Mouse (Mus musculus): ENCODE measurements around the gene Kdm2b. TPM values are rescaled to one million over a fixed set of nuclear protein-coding genes. Genes with fewer than 3 reads are reported as not detected.

The Kdm2b gene
- 105 and 106 TPM in 2 replicates for polyA plus RNA-seq (2016; fragmentation: Nextera tagmentation; extraction: Ambion mirVana)

DNA sequence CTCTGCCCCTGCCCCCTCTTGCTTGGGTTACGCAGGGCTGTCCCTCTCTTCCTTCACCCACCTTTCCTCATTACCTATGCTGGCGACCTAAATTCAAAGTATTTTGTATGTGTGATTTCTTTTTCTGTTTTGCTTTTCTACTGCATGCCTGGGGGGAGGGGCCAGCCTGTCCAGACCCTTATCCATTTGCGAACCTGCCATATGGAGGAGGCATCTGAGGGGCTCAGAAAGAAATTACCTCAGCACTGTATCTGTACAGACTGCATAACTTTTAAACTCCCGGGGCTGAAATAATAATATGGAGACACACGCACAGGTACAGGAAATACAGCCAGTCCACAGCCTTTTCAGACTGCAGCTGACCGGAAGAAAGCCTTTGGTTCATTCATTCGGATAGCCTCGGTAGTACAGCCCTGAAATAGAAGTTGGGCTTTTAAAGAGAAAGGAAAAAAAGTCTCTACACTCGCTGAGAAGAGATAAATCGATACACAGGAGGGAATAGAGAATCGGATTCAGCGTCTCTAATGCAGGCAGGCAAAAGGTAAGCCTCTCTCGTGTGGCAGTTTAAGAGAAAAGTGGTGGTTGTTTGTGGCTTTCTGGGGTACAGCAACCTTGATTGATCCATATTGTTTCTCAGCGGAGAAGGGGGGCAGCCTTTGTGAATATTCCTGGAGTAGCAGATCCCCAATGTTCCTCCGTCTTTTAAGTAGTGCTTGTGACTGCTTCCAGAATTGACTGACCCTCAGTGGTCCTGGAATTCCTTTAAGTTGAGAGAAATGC, at the start of gene Kdm2b:
Kdm2b (minus strand) TSS at position 273 of the 780 bp plus-strand sequence.
- Histone ChIP-seq H3K9ac (peak within 1 kb of the TSS; percentile 74), H3K27ac (peak within 1 kb of the TSS; percentile 59), H3K36me3 (no peaks in the 10 kb centered on the region), H3K9me3 (no peaks in the 10 kb centered on the region), H3K27me3 (replicated peaks) (no peaks in the 10 kb centered on the region), H3K4me1 (peaks cover 56% of the 10 kb centered on the region), H3K4me2 (replicated peaks) (peak within 1 kb of the TSS; percentile 98), H3K4me3 (peak within 1 kb of the TSS; percentile 67)
- WGBS: 2% methylated on average over 15 of the region's 15 CpGs
- peak; percentile 52; the same call in 1 of the 2 replicates for ATAC-seq (ENCODE audit: low FRiP score, low read depth)

- H3K4me2 ChIP-seq (replicated peaks): peak overlapping the region; percentile 60
- H3K4me1 ChIP-seq: peaks cover 5% of the 10 kb centered on the region; the same call in 1 of the 2 replicates
- H3K9me3 ChIP-seq: no peaks in the 10 kb centered on the region
- H3K4me3 ChIP-seq: peak overlapping the region; percentile 21; the same call in 1 of the 2 replicates
- H3K9ac ChIP-seq: peak overlapping the region; percentile 35; the same call in 1 of the 2 replicates
- no peak for ATAC-seq (ENCODE audit: low FRiP score, low read depth)
- H3K27ac ChIP-seq: no peak overlapping the region
- no peaks in the 10 kb centered on the region for H3K36me3 ChIP-seq
- H3K27me3 ChIP-seq (replicated peaks): no peaks in the 10 kb centered on the region
- WGBS: 4% methylated on average over 25 of the region's 25 CpGs
Observed at GRCm38 (mm10) chr5:123039120-123039752, 49.6 kb upstream of the Kdm2b start.

DNA sequence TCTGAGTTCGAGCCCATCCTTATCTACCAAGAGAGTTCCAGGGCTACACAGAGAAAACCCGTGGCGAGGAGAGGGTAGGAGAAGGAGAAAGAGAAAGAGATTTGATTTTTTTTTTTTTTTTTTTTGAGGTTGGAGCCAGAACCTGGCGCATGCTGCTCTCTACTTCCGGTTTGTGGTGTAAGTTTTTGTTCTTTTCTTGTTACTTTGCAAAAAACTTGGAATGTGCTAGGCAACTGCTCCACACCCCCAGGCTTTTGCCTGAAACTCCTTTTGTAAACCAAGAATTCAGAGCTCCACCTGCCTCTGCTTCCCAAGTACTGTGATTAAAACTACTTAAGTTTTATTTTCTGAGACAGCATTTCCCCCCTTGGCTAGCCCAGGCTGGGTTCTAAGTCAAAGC, 48.5 kb upstream of the Kdm2b start:
- peaks cover 5% of the 10 kb centered on the region; the same call in 1 of the 2 replicates for H3K4me1 ChIP-seq
- no peak overlapping the region for H3K9ac ChIP-seq
- no peaks in the 10 kb centered on the region for H3K9me3 ChIP-seq
- H3K4me2 ChIP-seq (replicated peaks): no peak overlapping the region
- H3K27ac ChIP-seq: no peak overlapping the region
- ATAC-seq (ENCODE audit: low FRiP score, low read depth): no peak
- H3K4me3 ChIP-seq: no peak overlapping the region
- no peaks in the 10 kb centered on the region for H3K27me3 ChIP-seq (replicated peaks)
- 90% methylated on average over 5 of the region's 5 CpGs for WGBS
- H3K36me3 ChIP-seq: no peaks in the 10 kb centered on the region

DNA sequence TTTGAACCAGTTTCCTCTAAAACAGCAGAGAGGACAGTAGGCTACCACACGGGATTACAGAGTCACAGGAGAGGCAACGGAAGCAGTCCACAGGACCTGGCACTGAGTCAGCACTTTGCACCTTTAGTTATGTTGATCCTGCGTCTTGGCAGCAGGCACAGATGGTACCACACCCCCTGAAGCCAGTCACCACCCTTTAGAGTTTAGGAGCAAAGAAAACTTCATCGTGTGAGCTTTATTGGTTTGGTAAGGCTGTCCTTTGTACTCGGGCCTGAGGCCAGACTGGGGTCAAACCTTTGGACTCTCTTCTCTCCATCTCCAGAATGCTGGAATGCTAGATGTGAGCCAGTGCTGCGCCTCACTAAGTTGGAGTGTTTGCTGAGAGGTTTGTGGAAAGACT, 45.9 kb upstream of the Kdm2b start:
- peaks cover 5% of the 10 kb centered on the region; the same call in 1 of the 2 replicates for H3K4me1 ChIP-seq
- H3K9me3 ChIP-seq: no peaks in the 10 kb centered on the region
- H3K4me2 ChIP-seq (replicated peaks): no peak overlapping the region
- no peaks in the 10 kb centered on the region for H3K27me3 ChIP-seq (replicated peaks)
- no peak overlapping the region for H3K9ac ChIP-seq
- H3K4me3 ChIP-seq: no peak overlapping the region
- peaks cover 10% of the 10 kb centered on the region; the same call in 1 of the 2 replicates for H3K36me3 ChIP-seq
- no peak overlapping the region for H3K27ac ChIP-seq
- 34% methylated on average over 6 of the region's 6 CpGs for WGBS
- no peak for ATAC-seq (ENCODE audit: low FRiP score, low read depth)

DNA sequence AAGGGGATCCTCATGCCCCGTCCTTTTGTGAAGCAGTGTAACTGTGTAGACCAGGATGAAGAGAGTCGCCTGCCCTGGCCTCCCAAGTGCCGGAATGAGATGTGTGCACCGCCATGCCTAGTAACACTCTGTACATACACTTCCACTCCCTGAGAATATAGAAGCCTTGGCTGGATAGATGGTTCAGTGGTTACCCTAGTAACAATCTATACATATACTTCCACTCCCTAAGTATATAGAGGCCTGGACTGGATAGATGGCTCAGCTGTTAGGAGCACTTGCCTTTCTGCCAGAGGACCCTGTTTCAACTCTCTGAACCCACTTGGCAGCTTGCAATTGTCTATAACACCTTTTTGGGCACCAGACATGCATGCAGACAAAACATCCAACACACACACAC, 45.5 kb upstream of the Kdm2b start:
- Histone ChIP-seq H3K27me3 (replicated peaks) (no peaks in the 10 kb centered on the region), H3K4me2 (replicated peaks) (no peak overlapping the region), H3K4me3 (no peak overlapping the region), H3K9me3 (no peaks in the 10 kb centered on the region), H3K27ac (no peak overlapping the region), H3K4me1 (peaks cover 5% of the 10 kb centered on the region; the same call in 1 of the 2 replicates), H3K9ac (no peak overlapping the region), H3K36me3 (peaks cover 10% of the 10 kb centered on the region; the same call in 1 of the 2 replicates)
- no peak for ATAC-seq (ENCODE audit: low FRiP score, low read depth)
- 81% methylated on average over 4 of the region's 4 CpGs for WGBS

GRCm38 (mm10) chr5:123033646-123034160, 44.1 kb upstream of the Kdm2b start:
- 83% methylated on average over 7 of the region's 7 CpGs for WGBS
- Histone ChIP-seq H3K27me3 (replicated peaks) (no peaks in the 10 kb centered on the region), H3K9ac (no peak overlapping the region), H3K27ac (no peak overlapping the region), H3K36me3 (peaks cover 21% of the 10 kb centered on the region), H3K4me1 (no peaks in the 10 kb centered on the region), H3K4me3 (no peak overlapping the region), H3K9me3 (no peaks in the 10 kb centered on the region), H3K4me2 (replicated peaks) (no peak overlapping the region)
- no peak for ATAC-seq (ENCODE audit: low FRiP score, low read depth)

DNA sequence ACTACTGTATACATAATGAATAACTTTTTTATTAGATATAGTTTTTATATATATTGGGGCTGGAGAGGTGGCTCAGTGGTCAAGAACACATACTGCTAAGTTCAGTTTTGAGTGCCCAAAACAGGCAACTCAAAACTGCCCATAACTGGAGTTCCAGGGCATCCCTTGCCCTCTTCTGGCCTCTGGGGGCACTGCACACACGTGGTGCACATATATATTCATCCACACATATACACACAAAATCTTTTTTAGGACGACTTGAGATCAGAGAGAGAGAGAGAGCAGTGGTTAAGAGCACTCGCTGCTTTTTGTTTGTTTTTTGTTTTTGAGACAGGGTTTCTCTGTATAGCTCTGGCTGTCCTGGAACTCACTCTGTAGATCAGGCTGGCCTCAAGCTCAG, 41.7 kb upstream of the Kdm2b start:
- WGBS: 83% methylated on average over 3 of the region's 3 CpGs
- Histone ChIP-seq H3K4me1 (no peaks in the 10 kb centered on the region), H3K4me3 (no peak overlapping the region), H3K9ac (no peak overlapping the region), H3K9me3 (no peaks in the 10 kb centered on the region), H3K36me3 (peaks cover 21% of the 10 kb centered on the region), H3K27me3 (replicated peaks) (no peaks in the 10 kb centered on the region), H3K4me2 (replicated peaks) (no peak overlapping the region), H3K27ac (no peak overlapping the region)
- no peak for ATAC-seq (ENCODE audit: low FRiP score, low read depth)

DNA sequence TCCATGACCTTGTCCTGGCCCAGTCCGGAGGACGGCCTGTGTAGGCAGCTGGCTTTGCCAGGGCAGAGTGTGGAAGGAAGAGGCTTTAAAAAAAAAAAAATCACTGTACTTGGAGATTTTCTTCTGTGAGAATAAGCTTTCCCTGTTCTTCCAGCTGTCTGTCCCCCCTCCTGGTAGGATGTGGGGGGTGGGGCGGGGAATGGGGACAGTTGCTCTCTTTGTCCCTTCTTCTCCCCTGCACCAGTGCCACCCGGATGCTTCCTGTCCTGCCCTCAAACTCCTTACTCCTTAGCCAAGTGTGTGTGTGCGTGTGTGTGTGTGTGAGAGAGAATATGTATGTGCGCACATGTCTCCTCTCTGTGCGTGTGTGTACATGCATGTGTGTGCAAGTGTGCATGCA, 40.1 kb upstream of the Kdm2b start:
- H3K36me3 ChIP-seq: peaks cover 21% of the 10 kb centered on the region
- no peaks in the 10 kb centered on the region for H3K9me3 ChIP-seq
- 91% methylated on average over 7 of the region's 7 CpGs for WGBS
- no peaks in the 10 kb centered on the region for H3K4me1 ChIP-seq
- H3K4me2 ChIP-seq (replicated peaks): no peak overlapping the region
- H3K27ac ChIP-seq: no peak overlapping the region
- H3K27me3 ChIP-seq (replicated peaks): no peaks in the 10 kb centered on the region
- no peak overlapping the region for H3K9ac ChIP-seq
- H3K4me3 ChIP-seq: no peak overlapping the region
- no peak for ATAC-seq (ENCODE audit: low FRiP score, low read depth)

DNA sequence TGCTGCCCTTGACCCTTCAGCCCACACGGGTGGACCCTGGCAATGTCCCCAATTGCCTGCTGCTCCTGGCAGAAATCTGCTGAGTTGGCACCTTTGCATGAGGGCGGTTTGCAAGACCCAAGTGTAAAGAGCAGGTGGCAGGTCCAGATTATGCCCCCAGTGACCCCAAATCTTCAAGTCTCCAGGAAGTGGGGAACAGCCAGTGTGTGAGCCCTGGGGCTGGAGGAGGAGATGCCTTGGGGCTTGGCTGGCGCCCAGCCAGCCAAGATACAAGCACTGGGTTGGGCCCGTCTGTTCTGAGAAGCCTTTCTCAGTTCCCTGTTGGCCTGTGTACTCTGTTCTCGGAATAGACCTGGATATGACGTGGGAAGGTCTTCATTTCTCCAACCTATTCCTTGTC, 37.8 kb upstream of the Kdm2b start:
- no peaks in the 10 kb centered on the region for H3K27me3 ChIP-seq (replicated peaks)
- no peak overlapping the region for H3K4me2 ChIP-seq (replicated peaks)
- 79% methylated on average over 6 of the region's 6 CpGs for WGBS
- no peak overlapping the region for H3K27ac ChIP-seq
- peaks cover 21% of the 10 kb centered on the region for H3K36me3 ChIP-seq
- no peak overlapping the region for H3K4me3 ChIP-seq
- no peak overlapping the region for H3K9ac ChIP-seq
- H3K4me1 ChIP-seq: no peaks in the 10 kb centered on the region
- ATAC-seq (ENCODE audit: low FRiP score, low read depth): no peak
- no peaks in the 10 kb centered on the region for H3K9me3 ChIP-seq

- peaks cover 16% of the 10 kb centered on the region for H3K36me3 ChIP-seq
- no peak overlapping the region for H3K4me2 ChIP-seq (replicated peaks)
- WGBS: 78% methylated on average over 6 of the region's 6 CpGs
- no peaks in the 10 kb centered on the region for H3K4me1 ChIP-seq
- ATAC-seq (ENCODE audit: low FRiP score, low read depth): no peak
- no peak overlapping the region for H3K4me3 ChIP-seq
- H3K9me3 ChIP-seq: no peaks in the 10 kb centered on the region
- H3K27ac ChIP-seq: no peak overlapping the region
- no peak overlapping the region for H3K9ac ChIP-seq
- H3K27me3 ChIP-seq (replicated peaks): no peaks in the 10 kb centered on the region
Observed at GRCm38 (mm10) chr5:123026414-123026813, 36.8 kb upstream of the Kdm2b start.

DNA sequence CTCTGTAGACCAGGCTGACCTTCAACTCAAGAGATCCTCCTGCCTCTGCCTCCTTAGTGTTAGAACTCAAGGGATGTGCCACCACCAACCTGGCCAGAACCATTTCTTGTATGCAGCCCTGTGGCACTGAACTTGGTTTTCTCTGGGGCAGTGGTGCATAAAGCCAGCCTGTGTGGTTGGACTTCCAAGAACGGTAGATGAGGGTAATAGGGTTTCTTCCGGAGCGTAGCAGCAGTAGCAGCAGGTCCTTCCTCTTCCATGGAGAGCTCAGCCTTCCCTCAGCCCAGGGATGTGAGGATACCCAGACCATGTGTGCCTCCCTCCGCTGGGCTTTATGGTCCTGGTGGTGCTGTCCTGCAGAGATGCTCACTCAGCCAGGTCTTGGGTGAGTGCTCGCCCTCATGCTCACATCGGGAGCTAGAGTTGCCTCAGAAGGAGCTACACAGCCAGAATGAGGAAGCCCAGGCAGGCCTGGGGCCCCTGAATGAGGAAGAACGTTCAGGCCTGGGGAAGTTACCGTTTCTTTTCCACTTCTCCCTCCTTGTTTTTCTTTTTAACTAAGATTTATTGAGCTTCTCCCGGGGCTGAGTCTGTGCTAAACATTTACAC, 35.4 kb upstream of the Kdm2b start:
- H3K4me2 ChIP-seq (replicated peaks): no peak overlapping the region
- H3K27ac ChIP-seq: no peak overlapping the region
- H3K27me3 ChIP-seq (replicated peaks): no peaks in the 10 kb centered on the region
- no peak overlapping the region for H3K4me3 ChIP-seq
- H3K36me3 ChIP-seq: peaks cover 11% of the 10 kb centered on the region
- H3K4me1 ChIP-seq: 0 out of 2 replicates have a peak, but pooled peaks cover under 1% of the 10 kb centered on the region
- WGBS: 67% methylated on average over 9 of the region's 9 CpGs
- H3K9me3 ChIP-seq: no peaks in the 10 kb centered on the region
- no peak for ATAC-seq (ENCODE audit: low FRiP score, low read depth)
- H3K9ac ChIP-seq: no peak overlapping the region

GRCm38 (mm10) chr5:123024312-123024711, 34.7 kb upstream of the Kdm2b start:
- WGBS: 95% methylated on average over 6 of the region's 6 CpGs
- Histone ChIP-seq H3K4me3 (no peak overlapping the region), H3K36me3 (peaks cover 4% of the 10 kb centered on the region; the same call in 1 of the 2 replicates), H3K4me2 (replicated peaks) (no peak overlapping the region), H3K27me3 (replicated peaks) (no peaks in the 10 kb centered on the region), H3K9ac (no peak overlapping the region), H3K9me3 (no peaks in the 10 kb centered on the region), H3K27ac (no peak overlapping the region), H3K4me1 (peaks cover 8% of the 10 kb centered on the region)
- ATAC-seq (ENCODE audit: low FRiP score, low read depth): no peak
